Mouse (Mus musculus) urinary bladder, postnatal 14 days (tissue): ENCODE data around the gene Rgs2.

Source experiments
- DNase-seq: peaks from one replicate; pipeline ENCODE4 v3.0.0; 2021; ENCODE audit warnings: low spot score

The Rgs2 gene

GRCm38 (mm10) chr1:143982765-143983312 lies 21.1 kb downstream of the Rgs2 start:
- no peak for DNase-seq

DNA sequence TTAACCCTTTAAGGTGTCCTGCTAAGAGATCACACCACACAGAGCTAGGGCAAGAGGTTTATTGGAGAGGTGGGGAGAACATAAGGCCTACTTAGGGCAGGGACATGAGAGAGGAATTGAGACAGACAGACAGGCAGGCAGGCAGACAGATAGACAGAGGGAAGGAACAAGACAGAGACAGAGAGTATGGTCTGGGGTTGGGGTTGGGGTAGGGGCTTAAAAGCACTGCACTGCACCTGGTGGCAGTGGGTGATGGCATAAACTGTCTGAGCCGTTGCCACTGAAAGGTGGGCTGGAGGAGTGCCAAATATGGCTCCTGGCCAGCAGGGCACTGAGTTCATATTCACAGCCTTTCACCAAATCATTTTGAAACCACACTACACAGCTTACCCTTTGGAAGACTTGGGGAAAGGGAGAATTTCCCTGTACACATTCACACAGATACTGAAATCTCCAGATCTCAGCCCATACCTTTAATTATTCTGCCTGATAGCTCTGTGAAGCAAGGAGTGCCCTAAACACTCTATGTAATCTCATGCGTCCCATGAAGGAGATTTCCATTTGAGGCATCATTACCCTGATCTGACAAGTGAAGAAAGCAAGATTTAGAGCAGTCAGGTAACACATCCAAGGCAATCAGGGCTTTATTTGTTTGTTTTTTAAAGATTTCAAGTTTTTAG lies 21.7 kb downstream of the Rgs2 start:
- DNase-seq, result no peak

DNA sequence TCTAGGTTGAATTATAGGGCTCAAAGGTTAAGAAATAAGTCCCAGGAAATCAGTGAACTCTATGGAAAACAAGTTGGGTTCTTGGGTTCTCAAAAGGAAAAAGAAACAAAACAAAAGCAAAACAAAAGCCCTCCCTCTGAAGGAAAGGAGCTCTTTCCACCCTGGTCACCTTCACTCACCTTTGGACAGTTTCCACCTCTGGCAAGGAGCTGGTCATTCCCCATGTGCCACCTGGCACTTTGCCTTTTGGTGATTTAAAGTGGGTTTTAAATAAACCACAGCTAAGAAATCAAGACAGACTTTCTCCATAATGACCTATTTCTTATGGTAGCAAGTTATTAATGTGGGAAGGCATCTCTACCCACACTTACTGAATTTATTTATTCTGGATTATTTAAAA lies 23.1 kb downstream of the Rgs2 start:
- DNase-seq, result no peak

GRCm38 (mm10) chr1:143974637-143975036 lies 29.3 kb downstream of the Rgs2 start:
- DNase-seq, result no peak

- no peak for DNase-seq
These were observed 41.7 kb downstream of the Rgs2 start for GRCm38 (mm10) chr1:143962301-143962700.

- DNase-seq, result no peak
These were observed 43.6 kb downstream of the Rgs2 start for GRCm38 (mm10) chr1:143960340-143960739.

DNA sequence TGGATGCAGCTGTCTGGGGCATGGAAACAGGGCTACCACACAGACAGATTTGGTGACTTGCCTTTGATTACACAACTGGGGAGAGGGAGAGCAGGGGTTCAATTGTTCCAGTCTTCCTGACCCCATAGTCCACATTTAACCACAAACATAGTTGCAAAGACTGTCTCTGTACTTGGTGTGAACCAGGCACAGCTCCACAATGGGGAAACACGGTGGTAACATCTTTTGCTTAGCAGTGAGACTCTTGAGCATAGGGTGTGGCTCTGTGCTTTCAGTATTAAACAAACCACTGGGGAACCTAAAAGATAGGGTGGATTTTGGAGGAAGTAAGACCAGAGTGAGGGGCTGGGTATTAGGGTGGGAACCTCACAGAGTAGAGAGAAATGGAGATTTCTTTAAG lies 47.9 kb downstream of the Rgs2 start:
- no peak for DNase-seq

- no peak for DNase-seq
These were observed 51.1 kb downstream of the Rgs2 start for GRCm38 (mm10) chr1:143952841-143953240.
